Mouse (Mus musculus): ENCODE results near the gene Unc5c. TPM values are rescaled to one million over a fixed set of nuclear protein-coding genes. Genes with fewer than 3 reads are reported as not detected.

The Unc5c gene
- polyA plus RNA-seq, 1 experiment = not detected

DNA sequence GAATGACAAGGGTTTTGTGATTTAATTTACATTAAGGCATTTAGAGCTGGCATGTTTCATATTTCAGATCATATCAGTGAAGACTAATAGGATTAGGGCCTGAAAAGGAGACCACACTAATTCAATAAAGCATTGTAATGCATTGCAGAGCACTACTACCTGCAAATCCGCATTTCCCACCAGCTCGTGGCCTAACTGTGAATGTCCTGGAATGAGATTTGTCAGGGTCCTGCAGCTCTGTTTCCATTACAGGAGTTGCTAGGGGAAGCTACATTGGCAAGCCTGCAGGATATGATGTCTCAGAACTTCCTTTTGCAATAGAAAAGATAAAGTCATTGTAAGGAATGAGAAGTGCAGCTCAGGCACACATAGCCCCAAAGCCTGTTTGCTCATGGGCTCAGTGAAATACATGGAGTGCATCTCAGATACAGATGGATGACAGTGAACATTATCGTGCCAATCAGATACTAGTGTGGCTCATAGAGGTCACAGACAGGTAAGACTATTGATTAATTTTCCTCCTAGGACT is 236.4 kb downstream of the Unc5c start:
- no peak for TF ChIP-seq GATA1 (IDR thresholded peaks at IDR 0.05; ENCODE audit: low read length)

DNA sequence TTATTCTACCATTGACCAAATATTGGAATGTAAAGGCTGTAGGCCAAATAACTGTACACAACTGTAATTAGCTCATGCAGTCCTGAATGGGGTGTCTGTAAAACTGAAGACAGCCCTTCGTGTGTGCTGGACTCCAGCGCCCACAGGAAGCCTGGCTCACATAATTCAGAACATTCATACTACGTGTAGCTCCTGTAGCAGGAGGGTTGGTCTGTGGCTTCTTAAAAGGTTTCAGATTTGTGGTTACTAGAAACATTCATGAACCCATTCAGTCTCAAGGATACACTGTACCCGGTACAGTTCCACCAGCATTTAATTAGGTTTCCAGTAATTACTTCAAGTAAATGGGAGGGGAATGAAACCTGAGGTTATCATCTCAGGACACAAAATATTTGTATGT is 246.6 kb downstream of the Unc5c start:
- TF ChIP-seq GATA1 (IDR thresholded peaks at IDR 0.05; ENCODE audit: low read length) = no peak

DNA sequence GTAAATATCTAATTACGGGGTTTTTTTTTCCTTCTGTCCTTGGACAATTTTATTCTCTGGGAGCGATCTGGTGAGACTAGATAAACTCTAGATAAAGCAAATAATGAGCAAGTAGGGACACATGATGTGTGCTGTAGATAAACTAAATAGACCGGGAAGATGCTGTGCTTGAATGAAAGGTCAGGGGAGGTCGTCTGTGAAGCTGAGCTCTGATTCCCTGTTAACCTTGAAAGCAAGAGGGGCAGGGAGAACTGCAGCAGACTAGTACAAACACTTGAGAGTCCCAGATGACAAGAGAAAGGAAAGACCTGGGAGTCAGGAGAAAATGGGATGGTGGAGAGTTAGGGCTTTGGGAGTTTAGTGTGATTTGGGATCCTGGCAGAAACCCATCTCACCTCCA is 251.4 kb downstream of the Unc5c start:
- no peak for TF ChIP-seq GATA1 (IDR thresholded peaks at IDR 0.05; ENCODE audit: low read length)

DNA sequence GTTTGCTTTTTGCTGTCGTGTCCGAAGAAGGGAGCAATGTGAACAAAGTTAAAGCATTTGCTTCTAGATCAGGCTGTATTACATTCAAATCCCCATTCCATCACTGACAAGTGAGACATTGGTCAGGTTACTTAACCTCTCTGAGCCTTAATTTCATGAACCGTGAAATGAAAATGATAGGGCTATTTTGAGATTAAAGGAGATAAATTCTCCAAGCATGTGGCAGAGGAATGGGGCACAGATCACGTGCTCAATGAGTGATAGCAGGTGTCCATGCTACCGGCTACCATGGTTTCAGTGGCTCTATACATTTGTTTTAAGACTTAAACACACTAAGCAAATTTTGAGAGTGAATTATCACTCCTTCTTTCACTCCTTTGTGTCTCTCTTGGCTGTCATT is 254.0 kb downstream of the Unc5c start:
- TF ChIP-seq GATA1 (IDR thresholded peaks at IDR 0.05; ENCODE audit: low read length) = no peak

DNA sequence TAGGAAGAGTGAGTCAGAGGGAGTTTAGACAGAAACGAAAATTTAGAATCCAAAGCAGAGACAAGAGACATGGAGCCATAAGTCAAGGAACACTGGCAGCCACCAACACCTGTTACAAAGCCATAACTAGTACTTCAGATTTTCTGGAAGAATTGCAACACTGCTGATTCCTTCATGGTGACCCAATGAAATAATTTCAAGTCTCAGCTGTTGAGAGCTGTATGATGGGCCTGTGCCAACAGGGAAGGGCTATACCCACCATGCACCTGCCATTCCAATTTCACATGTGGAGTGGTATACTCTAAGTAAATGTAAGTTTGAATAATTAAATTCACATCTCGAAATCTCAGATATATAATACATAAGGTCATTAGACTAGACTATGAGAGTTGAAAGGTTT is 259.5 kb downstream of the Unc5c start:
- TF ChIP-seq GATA1 (IDR thresholded peaks at IDR 0.05; ENCODE audit: low read length) = no peak

DNA sequence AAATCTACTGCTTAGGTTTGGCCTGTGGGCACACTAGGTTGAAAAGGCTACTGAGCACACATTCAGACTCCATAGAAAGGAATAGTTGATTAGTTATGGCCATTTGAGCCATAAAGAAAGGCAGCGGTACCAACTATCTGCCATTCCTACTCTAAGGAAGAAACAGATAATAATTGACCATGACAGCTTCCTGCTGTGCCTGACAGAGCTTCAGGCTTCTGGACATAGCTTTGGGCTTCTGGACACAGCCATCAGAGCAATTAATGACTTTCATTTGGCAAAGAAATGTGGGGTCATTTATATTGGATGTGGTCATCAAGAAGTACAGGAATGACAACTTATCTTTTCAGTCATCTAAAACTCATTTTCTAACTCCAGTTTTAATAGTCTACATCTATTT is 260.4 kb downstream of the Unc5c start:
- TF ChIP-seq GATA1 (IDR thresholded peaks at IDR 0.05; ENCODE audit: low read length) = no peak

DNA sequence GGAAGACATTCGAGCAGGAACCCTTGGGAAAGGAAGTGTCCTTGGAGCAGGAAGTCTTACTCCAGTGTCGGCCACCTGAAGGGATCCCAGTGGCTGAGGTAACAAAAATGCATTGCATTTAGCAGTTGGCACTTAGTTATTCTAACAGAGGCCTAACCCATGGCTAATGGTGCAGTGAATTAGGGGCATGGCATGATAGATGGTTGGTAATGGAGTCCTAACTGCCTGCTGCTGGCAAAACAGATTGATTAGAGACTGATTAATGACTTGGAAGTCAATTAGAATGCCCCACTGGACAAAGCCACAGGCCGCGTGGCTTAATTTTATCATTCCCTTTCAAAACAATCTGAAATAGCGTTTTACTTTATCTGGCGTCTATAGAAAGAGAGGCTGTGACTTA is 268.8 kb downstream of the Unc5c start:
- TF ChIP-seq GATA1 (IDR thresholded peaks at IDR 0.05; ENCODE audit: low read length) = no peak

DNA sequence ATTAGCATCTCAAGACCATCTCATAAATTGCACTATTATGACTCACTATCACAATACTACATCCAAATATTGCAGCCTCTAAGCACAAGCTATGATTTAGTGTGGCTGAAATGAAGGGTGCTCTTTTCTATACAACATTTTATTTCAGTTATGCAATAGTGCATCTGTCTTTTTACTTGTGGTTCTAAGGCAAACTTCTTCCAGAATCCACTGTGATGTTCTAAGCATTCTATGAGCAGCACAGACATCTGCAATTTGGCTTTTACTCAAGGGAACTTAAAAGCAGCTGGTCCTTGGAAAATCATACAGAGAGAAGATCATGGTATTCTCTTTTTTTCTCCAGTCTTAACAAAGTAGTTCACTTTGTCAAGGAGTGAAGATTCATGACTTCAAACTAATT is 270.3 kb downstream of the Unc5c start:
- TF ChIP-seq GATA1 (IDR thresholded peaks at IDR 0.05; ENCODE audit: low read length) = no peak

DNA sequence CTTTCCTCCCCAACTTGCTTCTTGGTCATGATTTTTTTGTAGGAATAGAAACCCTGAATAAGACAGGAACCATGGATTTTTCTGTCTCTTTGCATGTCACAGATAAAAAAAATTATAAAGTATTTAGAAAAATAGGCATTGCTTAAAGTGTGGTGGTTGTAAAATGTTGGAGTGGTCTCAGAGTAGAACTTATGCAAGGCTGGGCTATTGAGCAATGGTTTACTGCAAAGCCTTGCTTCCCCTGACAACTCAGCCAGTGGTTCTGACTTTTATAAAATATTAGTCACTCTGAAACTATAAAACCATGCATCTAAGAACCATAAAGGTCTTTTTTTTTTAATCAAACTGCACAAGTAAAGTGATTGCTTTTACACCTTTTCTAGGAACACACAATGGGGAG is 280.3 kb downstream of the Unc5c start:
- no peak for TF ChIP-seq GATA1 (IDR thresholded peaks at IDR 0.05; ENCODE audit: low read length)

DNA sequence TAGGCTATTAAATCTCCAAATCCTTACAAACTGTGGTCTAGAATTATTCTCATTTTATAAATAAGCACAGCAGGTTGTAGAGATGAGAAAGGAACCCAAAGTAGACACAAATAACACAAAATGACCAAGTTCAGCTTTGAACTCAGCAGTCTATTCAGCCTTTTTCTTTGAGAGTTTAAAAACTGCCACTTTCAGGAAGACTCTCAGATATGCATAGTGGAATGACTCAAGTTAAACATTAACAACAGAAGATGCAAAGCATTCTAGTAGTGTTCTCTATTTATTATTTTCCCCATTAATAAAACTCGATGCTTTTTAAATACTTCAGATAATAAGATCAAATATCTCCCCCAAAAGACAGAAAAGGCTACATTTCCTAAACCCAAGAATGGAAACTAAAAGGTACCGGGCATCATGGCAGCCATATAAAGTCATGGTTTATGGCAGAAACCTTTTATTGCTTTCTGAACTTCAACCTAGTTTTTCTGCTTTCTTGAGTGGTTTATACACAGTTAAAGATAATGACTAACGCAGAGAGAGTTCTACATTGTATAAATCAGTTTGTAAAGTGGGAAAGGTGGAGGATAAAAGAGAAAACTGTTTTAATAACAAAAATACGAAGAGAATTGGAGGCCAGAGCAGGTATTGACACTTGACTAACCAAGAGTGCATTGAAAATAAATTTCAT is 283.8 kb downstream of the Unc5c start:
- TF ChIP-seq GATA1 (IDR thresholded peaks at IDR 0.05; ENCODE audit: low read length) = no peak

DNA sequence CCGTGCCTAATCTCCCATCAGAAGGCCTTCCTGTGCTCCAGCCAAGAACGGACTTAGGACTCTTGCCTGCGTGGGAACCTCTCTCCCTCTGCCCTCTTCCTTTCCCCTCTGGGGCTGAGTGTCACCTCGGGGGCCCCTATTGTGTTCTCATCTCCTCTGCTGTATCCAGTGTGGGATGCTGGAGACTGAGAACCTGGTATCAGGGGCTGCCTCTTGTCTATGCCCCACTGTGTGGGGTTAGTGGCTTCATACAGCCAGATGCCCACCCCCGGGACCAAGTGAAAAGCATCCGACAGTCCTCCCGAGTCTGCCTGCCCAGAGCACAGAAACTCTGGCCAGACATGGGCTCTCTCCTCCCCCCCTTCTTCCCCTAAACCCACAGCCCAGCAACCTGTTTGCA is 287.2 kb downstream of the Unc5c start:
- no peak for TF ChIP-seq GATA1 (IDR thresholded peaks at IDR 0.05; ENCODE audit: low read length)

DNA sequence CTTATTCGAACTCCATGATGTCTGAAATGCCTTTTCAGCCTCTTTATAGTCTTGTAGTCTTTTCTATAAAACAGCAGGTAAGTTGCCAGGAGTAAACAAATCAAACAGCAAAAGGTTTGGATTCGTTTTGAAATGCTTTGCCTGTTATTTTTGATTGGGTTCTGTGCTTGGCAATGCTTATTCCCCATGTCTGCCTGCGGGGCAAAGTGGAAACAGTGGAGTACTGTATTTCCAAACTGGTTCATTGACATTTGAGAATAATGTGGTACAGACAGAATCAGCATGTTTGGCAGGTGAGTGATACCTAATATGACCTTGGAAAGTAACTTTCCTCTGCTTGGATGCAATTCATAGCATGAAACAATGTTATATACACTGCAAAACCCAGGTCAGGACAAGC is 292.2 kb downstream of the Unc5c start:
- no peak for TF ChIP-seq GATA1 (IDR thresholded peaks at IDR 0.05; ENCODE audit: low read length)

DNA sequence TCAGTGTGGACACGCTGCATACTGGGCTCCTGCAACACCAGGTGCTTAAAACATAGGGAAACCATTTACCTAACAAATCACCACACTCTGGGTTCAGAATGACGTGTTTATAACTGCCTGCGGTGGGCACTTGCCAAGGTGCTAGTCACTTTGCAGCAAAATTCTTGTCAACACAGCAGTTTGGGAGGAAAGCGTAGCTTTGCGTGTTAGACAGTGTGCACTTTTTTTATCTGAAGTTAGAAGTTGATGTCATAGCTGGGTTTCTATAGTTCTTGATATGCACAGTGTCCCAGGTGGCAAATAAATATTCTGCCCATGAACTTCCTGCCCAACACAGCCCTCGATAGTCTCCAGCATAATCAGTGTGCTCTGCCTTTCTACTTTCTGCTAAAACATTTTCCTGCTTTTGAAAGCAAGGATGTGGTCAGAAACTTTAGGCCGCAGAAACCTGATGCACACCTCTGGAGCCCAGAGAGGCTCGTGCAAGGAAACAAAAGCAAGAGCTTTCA is 313.4 kb downstream of the Unc5c start:
- no peak for TF ChIP-seq GATA1 (IDR thresholded peaks at IDR 0.05; ENCODE audit: low read length)

DNA sequence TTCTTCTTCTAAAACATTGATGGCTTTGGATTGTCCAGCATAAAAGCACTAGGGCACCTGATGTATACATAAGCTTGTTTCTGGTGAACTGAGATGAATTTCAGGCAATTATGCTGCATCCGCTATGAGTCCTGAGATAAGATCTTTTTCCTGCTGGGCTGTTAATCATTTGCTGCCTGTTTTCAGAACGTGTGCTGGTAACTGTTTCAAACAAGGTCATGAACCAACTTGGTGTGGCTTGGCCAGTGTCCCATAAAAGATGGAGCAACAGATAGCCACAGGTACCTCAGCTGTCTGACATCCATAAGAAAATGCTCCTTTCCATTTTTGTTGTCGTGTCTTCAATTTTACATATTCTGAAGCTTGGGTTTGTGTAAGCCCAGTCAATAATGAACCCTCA is 314.2 kb downstream of the Unc5c start:
- no peak for TF ChIP-seq GATA1 (IDR thresholded peaks at IDR 0.05; ENCODE audit: low read length)

DNA sequence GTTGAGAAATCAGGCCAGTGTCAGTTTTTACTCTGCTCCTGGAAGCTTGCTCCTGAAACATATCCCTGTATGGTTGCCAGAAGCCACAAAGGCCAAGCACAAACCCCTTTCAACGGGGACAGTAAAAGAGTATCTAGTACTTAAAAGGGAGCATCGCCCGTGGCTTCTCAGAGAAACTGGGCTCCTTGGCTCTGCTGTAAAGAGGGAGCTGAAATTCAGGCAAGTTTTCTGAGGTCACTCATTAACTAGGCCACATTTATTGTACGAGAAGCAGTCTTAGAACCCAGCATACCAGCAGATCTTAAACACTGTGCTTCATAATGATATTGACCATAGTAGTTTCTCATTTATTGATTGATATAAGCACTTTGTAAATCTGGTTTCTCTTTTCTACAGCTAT is 317.5 kb downstream of the Unc5c start:
- TF ChIP-seq GATA1 (IDR thresholded peaks at IDR 0.05; ENCODE audit: low read length) = no peak

DNA sequence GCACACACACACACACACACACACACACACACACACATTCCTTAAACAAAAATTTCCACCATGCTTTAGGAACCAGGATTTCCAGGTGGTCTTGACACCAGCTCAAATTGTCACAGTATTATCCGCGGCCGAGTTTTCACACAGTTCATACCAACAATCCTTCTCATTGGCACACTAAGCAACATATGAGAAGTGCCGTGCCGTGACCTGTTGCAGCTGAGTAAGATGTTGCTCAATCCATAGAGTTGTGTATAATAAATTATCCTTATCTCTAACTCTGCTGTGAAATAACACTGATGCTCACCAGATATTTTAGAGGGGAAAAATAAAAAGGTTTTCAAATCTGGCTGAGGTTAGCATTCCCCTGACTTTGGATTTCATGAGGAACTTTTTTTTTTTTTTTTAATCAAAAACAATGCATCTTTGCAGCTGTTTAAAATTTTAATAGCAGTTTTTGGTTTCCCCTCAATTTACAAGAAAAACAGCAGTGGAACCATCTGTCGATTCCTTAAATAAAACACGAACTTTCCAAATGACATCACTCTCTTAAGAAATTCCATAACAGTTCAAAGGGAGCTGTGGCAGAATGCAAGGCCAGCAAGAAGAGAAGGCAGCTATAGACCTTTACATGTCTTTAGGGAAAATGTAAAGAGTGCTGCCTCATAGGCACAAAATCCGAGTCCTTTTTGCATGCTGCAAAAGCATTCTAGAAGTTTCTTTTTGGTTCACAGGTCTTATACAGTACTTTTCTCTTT is 326.2 kb downstream of the Unc5c start:
- no peak for TF ChIP-seq GATA1 (IDR thresholded peaks at IDR 0.05; ENCODE audit: low read length)

DNA sequence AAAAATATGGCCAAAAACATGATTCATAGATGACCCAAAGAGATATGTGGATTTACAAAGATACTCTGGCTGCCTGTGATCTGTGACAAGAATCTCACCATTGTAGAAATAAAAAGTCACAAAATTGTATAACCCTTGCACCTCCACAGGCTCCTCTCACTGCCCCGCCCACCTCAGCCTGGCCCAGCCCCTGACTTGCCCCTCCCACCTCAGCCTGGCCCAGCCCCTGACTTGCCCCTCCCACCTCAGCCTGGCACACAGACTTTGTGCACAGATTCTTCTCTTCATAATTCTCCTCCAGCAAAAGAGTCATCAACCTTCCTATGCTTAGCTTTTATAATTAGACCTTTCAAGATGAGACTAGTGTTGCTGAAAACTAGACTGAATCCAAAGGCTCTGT is 327.1 kb downstream of the Unc5c start:
- no peak for TF ChIP-seq GATA1 (IDR thresholded peaks at IDR 0.05; ENCODE audit: low read length)
